Mouse (Mus musculus) MEL (cell line): ENCODE measurements around the gene Poc1a. TPM values are rescaled to one million over a fixed set of nuclear protein-coding genes. Genes with fewer than 3 reads are reported as not detected.

Experiments used
- DNase-seq: peaks from one replicate; pipeline ENCODE4 v3.0.0; 2011; ENCODE audit warnings: low read depth, low spot score
- H3K27ac ChIP-seq: 2 replicates; pipeline ENCODE4 v1.5.1; 2012; ENCODE audit warnings: low read depth, mild to moderate bottlenecking, control low read depth, low read length, moderate library complexity; ENCODE audit not compliant: control insufficient read depth
- H3K27me3 ChIP-seq, 2 experiments: fragments of 150-350 bp in 1 of 2; sonication (generic) in 1 of 2; 2 replicates each; pipeline ENCODE4 v1.6.1; 2012; ENCODE audit warnings: low read length in 2 of 2, mild to moderate bottlenecking in 2 of 2, improper control_type of control experiment in 1 of 2, moderate library complexity in 1 of 2; ENCODE audit not compliant: insufficient read depth in 2 of 2, control insufficient read depth in 1 of 2
- H3K36me3 ChIP-seq, 2 experiments: 2 replicates each; pipeline ENCODE4 v1.6.1; 2012 to 2014; ENCODE audit warnings: low read length in 2 of 2, improper control_type of control experiment in 1 of 2, inconsistent platforms in 1 of 2, mild to moderate bottlenecking in 1 of 2; ENCODE audit not compliant: insufficient read depth in 2 of 2, control insufficient read depth in 1 of 2
- H3K4me1 ChIP-seq, 2 experiments: fragments of 150-350 bp in 1 of 2; sonication (generic) in 1 of 2; 2 replicates each; pipeline ENCODE4 v1.6.1; 2012; ENCODE audit warnings: low read length in 2 of 2, improper control_type of control experiment in 1 of 2, mild to moderate bottlenecking in 1 of 2; ENCODE audit not compliant: insufficient read depth in 2 of 2, control insufficient read depth in 1 of 2
- H3K4me3 ChIP-seq, 2 experiments: fragments of 150-350 bp in 1 of 2; sonication (generic) in 1 of 2; 2 replicates each; pipeline ENCODE4 v1.5.1; 2012; ENCODE audit warnings: low read depth in 2 of 2, low read length in 2 of 2, mild to moderate bottlenecking in 2 of 2, moderate library complexity in 2 of 2, control low read depth in 1 of 2, improper control_type of control experiment in 1 of 2; ENCODE audit not compliant: control insufficient read depth in 1 of 2, insufficient read depth in 1 of 2
- H3K79me2 ChIP-seq: 2 replicates; pipeline ENCODE4 v1.6.1; 2012; ENCODE audit warnings: mild to moderate bottlenecking, low read length, moderate library complexity; ENCODE audit not compliant: control insufficient read depth, poor library complexity, insufficient read depth
- H3K9ac ChIP-seq: 2 replicates; pipeline ENCODE4 v1.6.1; 2012; ENCODE audit warnings: low read depth, mild to moderate bottlenecking, control low read depth, low read length, moderate library complexity; ENCODE audit not compliant: control insufficient read depth, poor library complexity, severe bottlenecking
- H3K9me3 ChIP-seq: fragments of 150-350 bp; sonication (generic); replicated peaks from 2 replicates; pipeline ENCODE4 v1.6.1; 2012; ENCODE audit warnings: mild to moderate bottlenecking, low read length, improper control_type of control experiment, moderate library complexity; ENCODE audit not compliant: insufficient read depth
- BHLHE40 ChIP-seq: IDR thresholded peaks from 2 replicates; pipeline ENCODE4 v1.6.1; 2012; ENCODE audit warnings: low read depth, mild to moderate bottlenecking, inconsistent platforms, low read length, improper control_type of control experiment, borderline replicate concordance
- CHD1 ChIP-seq: IDR thresholded peaks from 2 replicates; pipeline ENCODE4 v1.6.1; 2012; ENCODE audit warnings: low read depth, mild to moderate bottlenecking, inconsistent platforms, low read length, improper control_type of control experiment
- CHD2 ChIP-seq: IDR thresholded peaks from 2 replicates; pipeline ENCODE4 v1.6.1; 2011; ENCODE audit warnings: low read length, improper control_type of control experiment
- ELF1 ChIP-seq: IDR thresholded peaks from 2 replicates; pipeline ENCODE4 v1.6.1; 2014; ENCODE audit warnings: low read depth, mild to moderate bottlenecking, inconsistent platforms, low read length, improper control_type of control experiment, moderate library complexity
- EP300 ChIP-seq, 2 experiments: IDR thresholded peaks; 2 replicates each; pipeline ENCODE4 v1.6.1; 2011; ENCODE audit warnings: improper control_type of control experiment in 2 of 2, low read length in 2 of 2, low read depth in 1 of 2, mild to moderate bottlenecking in 1 of 2
- ETS1 ChIP-seq: IDR thresholded peaks from 2 replicates; pipeline ENCODE4 v1.6.1; 2012; ENCODE audit warnings: low read depth, mild to moderate bottlenecking, inconsistent platforms, low read length, improper control_type of control experiment, moderate library complexity
- JUND ChIP-seq: IDR thresholded peaks from 2 replicates; pipeline ENCODE4 v1.6.1; 2011; ENCODE audit warnings: low read depth, mild to moderate bottlenecking, improper control_type of control experiment, low read length
- MAX ChIP-seq: IDR thresholded peaks from 2 replicates; pipeline ENCODE4 v1.6.1; 2011; ENCODE audit warnings: low read length, improper control_type of control experiment
- MEF2A ChIP-seq: IDR thresholded peaks from 2 replicates; pipeline ENCODE4 v1.6.1; 2014; ENCODE audit warnings: low read depth, mild to moderate bottlenecking, inconsistent platforms, low read length, improper control_type of control experiment; ENCODE audit not compliant: poor library complexity, insufficient replicate concordance, severe bottlenecking; ENCODE audit errors: extremely low read depth
- MYC ChIP-seq: IDR thresholded peaks from 2 replicates; pipeline ENCODE4 v1.6.1; 2011; ENCODE audit warnings: low read depth, mild to moderate bottlenecking, low read length, improper control_type of control experiment, moderate library complexity
- POLR2A ChIP-seq, 2 experiments: IDR thresholded peaks; 2 replicates each; pipeline ENCODE4 v1.6.1; 2011 to 2012; ENCODE audit warnings: low read length in 2 of 2, mild to moderate bottlenecking in 2 of 2, control low read depth in 1 of 2, improper control_type of control experiment in 1 of 2, low read depth in 1 of 2, moderate library complexity in 1 of 2; ENCODE audit not compliant: control insufficient read depth in 1 of 2, insufficient read depth in 1 of 2, poor library complexity in 1 of 2
- POLR2AphosphoS5 ChIP-seq: IDR thresholded peaks from 2 replicates; pipeline ENCODE4 v1.6.1; 2012; ENCODE audit warnings: low read depth, borderline replicate concordance, mild to moderate bottlenecking, inconsistent platforms, low read length, moderate library complexity, mixed read lengths
- RAD21 ChIP-seq: IDR thresholded peaks from 2 replicates; pipeline ENCODE4 v1.6.1; 2011; ENCODE audit warnings: mild to moderate bottlenecking, low read depth, low read length, improper control_type of control experiment
- RCOR1 ChIP-seq: IDR thresholded peaks from 2 replicates; pipeline ENCODE4 v1.6.1; 2012; ENCODE audit warnings: low read depth, mild to moderate bottlenecking, inconsistent platforms, low read length, improper control_type of control experiment
- SIN3A ChIP-seq: IDR thresholded peaks from 2 replicates; pipeline ENCODE4 v1.6.1; 2012; ENCODE audit warnings: low read length, improper control_type of control experiment, inconsistent platforms
- SMC3 ChIP-seq: IDR thresholded peaks from 2 replicates; pipeline ENCODE4 v1.6.1; 2011; ENCODE audit warnings: low read depth, low read length, improper control_type of control experiment
- TBP ChIP-seq: IDR thresholded peaks from 2 replicates; pipeline ENCODE4 v1.8.0; 2011; ENCODE audit warnings: low read depth, low read length, improper control_type of control experiment
- UBTF ChIP-seq: IDR thresholded peaks from 2 replicates; pipeline ENCODE4 v1.6.1; 2012; ENCODE audit warnings: low read depth, mild to moderate bottlenecking, inconsistent platforms, low read length, improper control_type of control experiment, moderate library complexity, borderline replicate concordance; ENCODE audit not compliant: insufficient read depth
- USF1 ChIP-seq: IDR thresholded peaks from 2 replicates; pipeline ENCODE4 v1.6.1; 2014; ENCODE audit warnings: low read depth, mild to moderate bottlenecking, inconsistent platforms, low read length, improper control_type of control experiment, moderate library complexity
- USF2 ChIP-seq, 2 experiments: IDR thresholded peaks; 2 replicates each; pipeline ENCODE4 v1.6.1; 2011 to 2012; ENCODE audit warnings: improper control_type of control experiment in 2 of 2, low read length in 2 of 2, borderline replicate concordance in 1 of 2, inconsistent platforms in 1 of 2, low read depth in 1 of 2, mild to moderate bottlenecking in 1 of 2; ENCODE audit not compliant: insufficient read depth in 1 of 2
- ZC3H11A ChIP-seq: IDR thresholded peaks from 2 replicates; pipeline ENCODE4 v1.6.1; 2012; ENCODE audit warnings: low read depth, mild to moderate bottlenecking, inconsistent platforms, low read length, improper control_type of control experiment
- ZKSCAN1 ChIP-seq: IDR thresholded peaks from 2 replicates; pipeline ENCODE4 v1.6.1; 2012; ENCODE audit warnings: low read depth, mild to moderate bottlenecking, inconsistent platforms, low read length, improper control_type of control experiment, moderate library complexity
- ZMIZ1 ChIP-seq: IDR thresholded peaks from 2 replicates; pipeline ENCODE4 v1.6.1; 2012; ENCODE audit warnings: low read depth, mild to moderate bottlenecking, inconsistent platforms, low read length, improper control_type of control experiment, moderate library complexity
- ZNF384 ChIP-seq: IDR thresholded peaks from 2 replicates; pipeline ENCODE4 v1.6.1; 2012; ENCODE audit warnings: low read depth, mild to moderate bottlenecking, inconsistent platforms, low read length, improper control_type of control experiment
- polyA plus RNA-seq, 2 experiments: library from polyadenylated mRNA; stranded (reverse) in 1 of 2; unstranded in 1 of 2; fragments of >175 nt in 1 of 2; fragments of >200 nt in 1 of 2; gene quantifications; 2 replicates each; pipeline versions ENCODE4 v1.2.1 to v1.2.4; 2012; ENCODE audit warnings: low replicate concordance in 2 of 2, low read depth in 1 of 2; ENCODE audit not compliant: insufficient read length in 2 of 2, insufficient read depth in 1 of 2, missing spikeins in 1 of 2
- total RNA-seq: library from RNA; depleted of rRNA; stranded (reverse); fragments of 300-350 nt; gene quantifications from 2 replicates; pipeline ENCODE4 v1.2.3, GENCODE M21; 2012

Gene Poc1a
- total and polyA plus RNA-seq, 3 experiments = 33.8 to 41.3 TPM; not detected in 1

- Histone ChIP-seq H3K27me3 (no peaks in the 10 kb centered on the region; a peak in 1 of 4 replicates), H3K9me3 (no peaks in the 10 kb centered on the region), H3K36me3 (peaks cover 0 to 3% of the 10 kb centered on the region in 2 experiments; a peak in 3 of 4 replicates), H3K79me2 (peaks cover 7% of the 10 kb centered on the region), H3K4me1 (peaks cover 0 to 21% of the 10 kb centered on the region in 2 experiments), H3K9ac (no peak overlapping the region), H3K27ac (no peak overlapping the region), H3K4me3 (no peak overlapping the region)
- no peak for TF ChIP-seq USF1
- no peak for TF ChIP-seq ZNF384
- no peak for DNase-seq
Observed at GRCm38 (mm10) chr9:106250245-106250644, 30.6 kb upstream of the Poc1a start.

- Histone ChIP-seq H3K9me3 (no peaks in the 10 kb centered on the region), H3K4me1 (peaks cover 0 to 21% of the 10 kb centered on the region in 2 experiments), H3K9ac (no peak overlapping the region), H3K27ac (no peak overlapping the region), H3K4me3 (no peak overlapping the region), H3K36me3 (peaks cover 0 to 3% of the 10 kb centered on the region in 2 experiments; a peak in 2 of 4 replicates), H3K79me2 (peaks cover 7% of the 10 kb centered on the region), H3K27me3 (no peaks in the 10 kb centered on the region; a peak in 1 of 4 replicates)
- DNase-seq = no peak
- no peak for TF ChIP-seq SMC3
- TF ChIP-seq JUND = no peak
- TF ChIP-seq ELF1 = no peak
- TF ChIP-seq CHD1 = no peak
- TF ChIP-seq ZNF384 = no peak
- TF ChIP-seq UBTF = no peak
- no peak for TF ChIP-seq ZKSCAN1
- no peak for TF ChIP-seq EP300 (IDR thresholded peaks at IDR 0.05; ENCODE audit: low read depth in 1 of 2, low read length in 2 of 2)
- TF ChIP-seq RCOR1 = no peak
- TF ChIP-seq POLR2AphosphoS5 = no peak
- no peak for TF ChIP-seq TBP
- TF ChIP-seq RAD21 = no peak
- TF ChIP-seq POLR2A (IDR thresholded peaks at IDR 0.05; ENCODE audit: control insufficient read depth in 1 of 2, insufficient read depth in 1 of 2, low read depth in 1 of 2, low read length in 2 of 2, poor library complexity in 1 of 2) = no peak
Observed at GRCm38 (mm10) chr9:106251066-106251465, 29.8 kb upstream of the Poc1a start.

GRCm38 (mm10) chr9:106254001-106254400 lies 26.9 kb upstream of the Poc1a start:
- H3K9me3 ChIP-seq = no peaks in the 10 kb centered on the region
- no peaks in the 10 kb centered on the region; a peak in 1 of 4 replicates for H3K36me3 ChIP-seq
- TF ChIP-seq JUND (no peak), SIN3A (no peak), ZC3H11A (no peak), BHLHE40 (no peak), ETS1 (no peak), CHD1 (no peak), ZMIZ1 (no peak), USF2 (IDR thresholded peaks at IDR 0.05; ENCODE audit: borderline replicate concordance in 1 of 2, insufficient read depth in 1 of 2, low read depth in 1 of 2, low read length in 2 of 2) (no peak), MAX (no peak), MEF2A (no peak), CHD2 (no peak), ZKSCAN1 (no peak), UBTF (no peak), MYC (no peak)
- peaks cover 0 to 5% of the 10 kb centered on the region in 2 experiments; a peak in 2 of 4 replicates for H3K27me3 ChIP-seq
- no peak overlapping the region for H3K9ac ChIP-seq
- H3K27ac ChIP-seq = no peak overlapping the region
- peaks cover 0 to 15% of the 10 kb centered on the region in 2 experiments; a peak in 2 of 4 replicates for H3K4me1 ChIP-seq
- H3K4me3 ChIP-seq = no peak overlapping the region
- DNase-seq = no peak
- no peaks in the 10 kb centered on the region for H3K79me2 ChIP-seq
